Mouse (Mus musculus) kidney, adult 2 months (tissue): ENCODE results near the gene Mcat.

Experiments used
- CTCF ChIP-seq: fragments of 200-500 bp; conservative IDR thresholded peaks from 2 replicates; pipeline ENCODE4 v1.5.1; 2011; ENCODE audit warnings: low read depth, mild to moderate bottlenecking, control low read depth, low read length, moderate library complexity, mixed read lengths; ENCODE audit not compliant: insufficient read depth, insufficient read length
- POLR2A ChIP-seq: fragments of 200-500 bp; IDR thresholded peaks from one replicate; pipeline ENCODE4 v1.6.1; 2011; ENCODE audit warnings: low read depth, low read length, control low read depth

DNA sequence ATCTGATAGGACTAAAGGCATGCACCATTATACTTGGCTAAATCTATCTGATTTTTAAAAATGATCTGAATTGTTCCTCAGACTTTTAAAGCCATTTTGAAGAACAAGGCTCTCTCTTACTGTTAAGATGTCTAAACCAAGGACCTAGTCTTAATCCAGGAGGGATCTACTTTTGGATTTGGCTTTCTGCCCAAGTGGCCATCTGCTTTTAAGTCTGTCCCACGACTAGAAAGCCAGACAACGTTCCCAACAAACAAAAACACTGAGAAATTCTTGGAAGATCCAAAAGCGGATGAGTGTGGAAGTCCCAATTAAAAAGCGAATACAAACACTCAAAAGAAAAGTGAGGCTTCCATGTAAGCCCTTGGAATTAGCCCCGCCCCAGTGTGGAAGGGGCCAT, 48.6 kb downstream of the Mcat start:
- TF ChIP-seq CTCF (no peak), POLR2A (no peak)
